Mouse (Mus musculus) forebrain, embryonic 13.5 days (tissue): Measurements from ENCODE around the gene Adcyap1r1. TPM values are rescaled to one million over a fixed set of nuclear protein-coding genes. Genes with fewer than 3 reads are reported as not detected.

ENCODE experiments used
- microRNA-seq: library from miRNA; unstranded; fragments of <30 nt; microRNA quantifications from one replicate; pipeline ENCODE4, GENCODE M21; 2016
- polyA plus RNA-seq: library from polyadenylated mRNA; unstranded; fragments of >200 nt; fragmentation: Nextera tagmentation; extraction: Ambion mirVana; gene quantifications from 2 replicates; pipeline ENCODE4 v1.2.1, GENCODE M21; 2015

Gene Adcyap1r1
- polyA plus RNA-seq, 1 experiment from 2014 or later = 18.6 TPM

Small RNA genes within 50 kb of the gene (microRNA-seq; reads per million reads assigned to microRNA genes)
- gene Gm44352 = not detected

Other genes with a start within 250 kb of the Adcyap1r1 start
- gene Mindy4, start 248.6 kb upstream of the Adcyap1r1 start, polyA plus RNA-seq = 15.0 and 15.6 TPM in 2 replicates
- gene Aqp1, start 115.5 kb upstream of the Adcyap1r1 start, polyA plus RNA-seq = 1.7 and 4.2 TPM in 2 replicates
- gene Ghrhr, start 75.7 kb upstream of the Adcyap1r1 start, polyA plus RNA-seq = not detected in 2 replicates
- 173 and 314 TPM in 2 replicates for gene Neurod6, start 229.3 kb downstream of the Adcyap1r1 start, polyA plus RNA-seq